In the genomic region with DNA sequence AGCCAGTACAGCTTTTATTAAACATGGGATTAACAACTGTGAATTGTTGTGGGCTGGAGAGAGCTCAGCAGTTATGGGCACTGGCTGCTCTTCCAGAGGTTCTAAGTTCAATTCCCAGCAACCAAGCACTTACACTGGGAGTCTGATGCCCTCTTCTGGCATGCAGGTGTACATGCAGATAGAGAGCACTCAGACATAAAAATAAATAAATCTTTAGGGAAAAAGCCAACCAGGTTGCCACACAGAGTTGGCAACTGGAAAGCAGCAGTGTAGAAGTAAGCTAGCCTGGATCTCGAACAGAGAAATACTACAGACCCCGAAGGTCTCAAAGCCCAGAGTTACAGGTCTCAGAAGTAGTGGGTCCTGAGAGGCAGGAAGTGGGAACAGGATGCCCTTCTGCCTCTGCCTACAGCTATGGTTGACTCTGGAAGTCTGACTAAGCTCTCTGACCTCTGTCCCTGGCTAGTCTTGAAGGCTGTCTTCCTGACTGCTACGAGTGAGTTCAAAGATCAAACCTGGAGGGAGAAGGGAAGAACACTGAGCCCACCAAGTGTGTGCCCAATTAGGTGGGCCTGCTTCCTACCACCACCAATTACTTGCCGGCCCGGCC, we compare ENCODE assay signal across 8 mouse cellular contexts. TPM values are rescaled to one million over a fixed set of nuclear protein-coding genes. Genes with fewer than 3 reads are reported as not detected.
DNase-seq lines count a peak whose midpoint lies in the region; ATAC-seq lines count a peak whose summit lies in the region.

No protein-coding gene starts in this region.

- intact Hi-C loops in heart, postnatal 36 days (cut with DNase I) = no loop called here

- DNase-seq in gastrocnemius, adult 18-20 months (ENCODE audit: low spot score) = peak; percentile 28
- no peak for DNase-seq in gastrocnemius, postnatal 4 days (ENCODE audit: low spot score in 2 of 2)
- DNase-seq in 3134 (ENCODE audit: extremely low read depth, insufficient read length, low spot score) (peak; percentile 44), MN1 (ENCODE audit: low spot score) (peak; percentile 58)
- DNase-seq in heart, postnatal 36 days = peak; percentile 16 to 21
- peak; percentile 30 for DNase-seq in mesoderm, embryonic 11.5 days (ENCODE audit: low read depth, low spot score)
- no peak for DNase-seq in layer of hippocampus, postnatal 36 days

- no peak for ATAC-seq in megakaryocyte-erythroid progenitor cell, adult 5-6 weeks (replicated peaks; ENCODE audit: low FRiP score, low TSS enrichment, poor library complexity, severe bottlenecking)

RNA-seq across cellular contexts. Expression of gene Fmc1, which starts 2.0 kb away (rescaled TPM):
- 100 to 1,000 TPM; 144 to 163 TPM for total RNA-seq in gastrocnemius, adult 18-20 months (2021)
- 10 to 100 TPM; 72.4 to 77.7 TPM for total RNA-seq in gastrocnemius, postnatal 4 days (2021)
- total RNA-seq in heart, postnatal 36 days (2021) = 100 to 1,000 TPM; 253 to 256 TPM
- total RNA-seq in megakaryocyte-erythroid progenitor cell, adult 5-6 weeks (2014; fragmentation: Nextera tagmentation) = 113 and 175 TPM in 2 replicates
- total RNA-seq in megakaryocyte-erythroid progenitor cell, adult 5-6 weeks (2017) = 34.6 and 43.6 TPM in 2 replicates
- total RNA-seq in layer of hippocampus, postnatal 36 days (2021) = 10 to 100 TPM; 51.5 to 59.2 TPM

RNA-seq across cellular contexts. Expression of gene Luc7l2, which starts 19.8 kb away (rescaled TPM):
- 100 to 1,000 TPM in 1 of 2 experiments, 10 to 100 TPM in 1; 93.4 to 108 TPM for total RNA-seq in gastrocnemius, adult 18-20 months (2021)
- 100 to 1,000 TPM; 138 to 156 TPM for total RNA-seq in gastrocnemius, postnatal 4 days (2021)
- 100 to 1,000 TPM in 1 of 2 experiments, 10 to 100 TPM in 1; 93.7 to 102 TPM for total RNA-seq in heart, postnatal 36 days (2021)
- total RNA-seq in megakaryocyte-erythroid progenitor cell, adult 5-6 weeks (2014; fragmentation: Nextera tagmentation) = 203 and 217 TPM in 2 replicates
- 248 and 278 TPM in 2 replicates for total RNA-seq in megakaryocyte-erythroid progenitor cell, adult 5-6 weeks (2017)
- total RNA-seq in layer of hippocampus, postnatal 36 days (2021) = 100 to 1,000 TPM; 177 to 202 TPM

Comparison
In these comparisons a context has a peak if more than half of its experiments do, and no peak if none do; other contexts are left out.
1. DNase-seq: peak in gastrocnemius, adult 18-20 months (single experiment), 3134 (single experiment), MN1 (single experiment), heart, postnatal 36 days (2 of 2) and mesoderm, embryonic 11.5 days (single experiment); none in gastrocnemius, postnatal 4 days (0 of 2) and layer of hippocampus, postnatal 36 days (0 of 2).